Mouse (Mus musculus) liver, embryonic 16.5 days (tissue): ENCODE measurements around the gene Irs2. TPM values are rescaled to one million over a fixed set of nuclear protein-coding genes. Genes with fewer than 3 reads are reported as not detected.

Experiments
- ATAC-seq: fragments of 200-750 bp; cut with Nextera tagmentation; 2 replicates; pipeline ENCODE4 v1.8.0; 2017; ENCODE audit warnings: low read depth, mild to moderate bottlenecking, moderate number of reproducible peaks, moderate library complexity
- H3K27ac ChIP-seq: fragments of 300-500 bp; sonication (generic); 2 replicates; pipeline ENCODE4 v1.5.1; 2014; ENCODE audit warnings: mild to moderate bottlenecking, low read length
- H3K27me3 ChIP-seq: fragments of 300-500 bp; sonication (generic); 2 replicates; pipeline ENCODE4 v1.6.1; 2014; ENCODE audit warnings: low read depth, low read length, mixed read lengths; ENCODE audit not compliant: control insufficient read depth, insufficient read depth
- H3K36me3 ChIP-seq: fragments of 300-500 bp; sonication (generic); 2 replicates; pipeline ENCODE4 v1.6.1; 2014; ENCODE audit warnings: mild to moderate bottlenecking; ENCODE audit not compliant: control insufficient read depth, insufficient read depth
- H3K4me1 ChIP-seq: fragments of 300-500 bp; sonication (generic); 2 replicates; pipeline ENCODE4 v1.6.1; 2014; ENCODE audit warnings: low read depth, low read length, mixed read lengths; ENCODE audit not compliant: control insufficient read depth
- H3K4me2 ChIP-seq: fragments of 300-500 bp; sonication (generic); 2 replicates; pipeline ENCODE4 v1.6.1; 2014; ENCODE audit warnings: low read depth, low read length, mixed read lengths
- H3K4me3 ChIP-seq: fragments of 300-500 bp; sonication (generic); 2 replicates; pipeline ENCODE4 v1.5.1; 2014; ENCODE audit warnings: low read depth, mild to moderate bottlenecking, low read length
- H3K9ac ChIP-seq: fragments of 300-500 bp; sonication (generic); 2 replicates; pipeline ENCODE4 v1.6.1; 2014; ENCODE audit warnings: low read depth, low read length
- H3K9me3 ChIP-seq: fragments of 300-500 bp; sonication (generic); replicated peaks from 2 replicates; pipeline ENCODE4 v1.6.1; 2016; ENCODE audit warnings: low read length; ENCODE audit not compliant: control insufficient read depth
- WGBS: fragments of 180-500 bp; shearing (Covaris S2); extraction: QIAGEN DNeasy Blood & Tissue Kit; methylation state at CpG from one replicate; pipeline ENCODE4 v1.1.7; 2014; ENCODE audit not compliant: insufficient replicate concordance; 5-methylcytosine and 5-hydroxymethylcytosine counted together
- polyA plus RNA-seq: library from polyadenylated mRNA; unstranded; fragments of >200 nt; fragmentation: Nextera tagmentation; extraction: Ambion mirVana; gene quantifications from 2 replicates; pipeline ENCODE4 v1.2.1, GENCODE M21; 2015

Gene Irs2
- polyA plus RNA-seq, 1 experiment from 2014 or later, result 3.2 TPM

DNA sequence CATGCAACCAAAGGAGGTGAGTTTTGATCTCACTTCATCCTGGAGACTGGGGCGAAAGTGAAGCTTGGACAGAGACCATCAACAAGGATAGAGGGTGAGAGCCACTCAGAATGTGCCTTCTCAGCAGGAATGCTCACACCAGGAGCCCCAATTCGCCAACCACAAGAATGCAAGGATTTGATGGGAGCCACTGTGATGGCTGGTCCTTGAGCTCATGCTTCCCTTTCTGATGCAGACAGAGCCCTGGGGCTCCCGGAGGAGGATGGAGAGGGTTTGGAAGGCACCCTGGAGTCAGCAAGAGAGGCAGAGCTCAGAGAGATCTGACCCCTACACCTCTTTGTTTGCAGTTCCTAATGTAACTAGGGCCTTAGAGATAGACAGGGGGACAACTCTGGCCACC is 36.3 kb downstream of the Irs2 start:
- Histone ChIP-seq H3K9me3 (no peaks in the 10 kb centered on the region), H3K4me3 (no peak overlapping the region), H3K9ac (no peak overlapping the region), H3K4me2 (no peak overlapping the region), H3K27me3 (no peaks in the 10 kb centered on the region), H3K4me1 (peaks cover 13% of the 10 kb centered on the region), H3K27ac (no peak overlapping the region), H3K36me3 (no peaks in the 10 kb centered on the region)
- WGBS, result 52% methylated on average over 3 of the region's 3 CpGs
- no peak for ATAC-seq

GRCm38 (mm10) chr8:10971509-10971908 is 36.7 kb downstream of the Irs2 start:
- no peak for ATAC-seq
- Histone ChIP-seq H3K4me2 (no peak overlapping the region), H3K9ac (no peak overlapping the region), H3K4me1 (peaks cover 10% of the 10 kb centered on the region), H3K36me3 (no peaks in the 10 kb centered on the region), H3K27me3 (no peaks in the 10 kb centered on the region), H3K4me3 (no peak overlapping the region), H3K9me3 (no peaks in the 10 kb centered on the region), H3K27ac (no peak overlapping the region)
- 28% methylated on average over 5 of the region's 5 CpGs for WGBS

GRCm38 (mm10) chr8:10970496-10971456 is 37.5 kb downstream of the Irs2 start:
- ATAC-seq, result no peak
- WGBS, result 73% methylated on average over 13 of the region's 13 CpGs
- Histone ChIP-seq H3K4me3 (no peak overlapping the region), H3K27ac (no peak overlapping the region), H3K4me2 (no peak overlapping the region), H3K4me1 (peaks cover 11% of the 10 kb centered on the region), H3K27me3 (no peaks in the 10 kb centered on the region), H3K9me3 (no peaks in the 10 kb centered on the region), H3K9ac (no peak overlapping the region), H3K36me3 (no peaks in the 10 kb centered on the region)

GRCm38 (mm10) chr8:10968687-10969086 is 39.6 kb downstream of the Irs2 start:
- no peak for ATAC-seq
- no peaks in the 10 kb centered on the region for H3K36me3 ChIP-seq
- no peak overlapping the region for H3K27ac ChIP-seq
- no peaks in the 10 kb centered on the region for H3K9me3 ChIP-seq
- WGBS, result 45% methylated on average over 7 of the region's 7 CpGs
- H3K4me1 ChIP-seq, result peaks cover 14% of the 10 kb centered on the region
- H3K27me3 ChIP-seq, result peaks cover 3% of the 10 kb centered on the region; the same call in 1 of the 2 replicates
- H3K4me3 ChIP-seq, result no peak overlapping the region
- no peak overlapping the region for H3K9ac ChIP-seq
- no peak overlapping the region for H3K4me2 ChIP-seq

DNA sequence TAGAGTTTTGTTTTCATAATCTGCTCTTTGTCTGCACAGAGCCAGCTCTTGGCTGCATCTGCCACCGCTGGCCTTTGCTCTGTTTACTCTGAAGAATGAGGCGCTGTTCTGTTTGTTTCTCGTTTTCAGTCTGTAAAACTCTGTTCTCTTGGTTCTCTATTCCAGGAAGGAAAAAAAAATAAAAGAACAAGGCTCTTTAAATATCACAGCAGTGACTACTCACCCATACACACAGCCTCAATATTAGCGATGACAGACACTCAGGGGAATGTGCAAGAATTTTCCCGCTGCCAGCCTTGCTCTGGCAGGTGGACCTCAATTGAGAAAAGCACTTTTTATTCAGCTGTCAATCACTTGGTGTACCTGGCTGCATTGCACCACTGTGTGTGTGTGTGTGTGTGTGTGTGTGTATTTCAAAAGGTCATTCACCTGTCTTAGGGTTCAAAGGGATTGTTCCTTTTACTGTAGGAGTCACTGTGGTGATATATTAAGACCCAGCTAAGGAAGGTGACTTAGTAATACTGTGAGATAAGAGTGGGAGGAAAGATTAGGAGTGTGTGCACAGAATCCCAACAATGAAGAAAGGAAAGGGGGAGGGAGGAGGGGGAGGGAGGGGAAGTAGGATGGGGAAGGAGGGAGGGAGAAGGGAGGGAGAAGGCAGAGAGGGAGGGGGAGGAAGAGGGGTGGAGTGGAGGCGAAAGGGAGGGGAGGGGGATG is 42.7 kb downstream of the Irs2 start:
- no peaks in the 10 kb centered on the region for H3K36me3 ChIP-seq
- no peak overlapping the region for H3K4me3 ChIP-seq
- 25% methylated on average over 6 of the region's 6 CpGs for WGBS
- no peaks in the 10 kb centered on the region for H3K9me3 ChIP-seq
- peak; percentile 74 for ATAC-seq
- peak overlapping the region; percentile 76 for H3K27ac ChIP-seq
- H3K9ac ChIP-seq, result no peak overlapping the region
- H3K27me3 ChIP-seq, result peaks cover 9% of the 10 kb centered on the region
- peaks cover 10% of the 10 kb centered on the region for H3K4me1 ChIP-seq
- H3K4me2 ChIP-seq, result peak overlapping the region; percentile 15; the same call in 1 of the 2 replicates

- peaks cover 11% of the 10 kb centered on the region for H3K27me3 ChIP-seq
- H3K4me2 ChIP-seq, result peak overlapping the region; percentile 15; the same call in 1 of the 2 replicates
- H3K9me3 ChIP-seq, result no peaks in the 10 kb centered on the region
- ATAC-seq, result no peak
- H3K4me3 ChIP-seq, result no peak overlapping the region
- WGBS, result 33% methylated on average over 10 of the region's 10 CpGs
- H3K36me3 ChIP-seq, result no peaks in the 10 kb centered on the region
- H3K9ac ChIP-seq, result peak overlapping the region; percentile 12; the same call in 1 of the 2 replicates
- H3K27ac ChIP-seq, result peak overlapping the region; percentile 76
- H3K4me1 ChIP-seq, result peaks cover 10% of the 10 kb centered on the region
Observed at GRCm38 (mm10) chr8:10964511-10965099, 43.7 kb downstream of the Irs2 start.

GRCm38 (mm10) chr8:10961989-10962388 is 46.3 kb downstream of the Irs2 start:
- Histone ChIP-seq H3K4me3 (no peak overlapping the region), H3K27ac (no peak overlapping the region), H3K9me3 (no peaks in the 10 kb centered on the region), H3K36me3 (no peaks in the 10 kb centered on the region), H3K27me3 (peaks cover 13% of the 10 kb centered on the region), H3K4me2 (no peak overlapping the region), H3K9ac (no peak overlapping the region), H3K4me1 (peaks cover 7% of the 10 kb centered on the region)
- 43% methylated on average over 8 of the region's 8 CpGs for WGBS
- ATAC-seq, result no peak

DNA sequence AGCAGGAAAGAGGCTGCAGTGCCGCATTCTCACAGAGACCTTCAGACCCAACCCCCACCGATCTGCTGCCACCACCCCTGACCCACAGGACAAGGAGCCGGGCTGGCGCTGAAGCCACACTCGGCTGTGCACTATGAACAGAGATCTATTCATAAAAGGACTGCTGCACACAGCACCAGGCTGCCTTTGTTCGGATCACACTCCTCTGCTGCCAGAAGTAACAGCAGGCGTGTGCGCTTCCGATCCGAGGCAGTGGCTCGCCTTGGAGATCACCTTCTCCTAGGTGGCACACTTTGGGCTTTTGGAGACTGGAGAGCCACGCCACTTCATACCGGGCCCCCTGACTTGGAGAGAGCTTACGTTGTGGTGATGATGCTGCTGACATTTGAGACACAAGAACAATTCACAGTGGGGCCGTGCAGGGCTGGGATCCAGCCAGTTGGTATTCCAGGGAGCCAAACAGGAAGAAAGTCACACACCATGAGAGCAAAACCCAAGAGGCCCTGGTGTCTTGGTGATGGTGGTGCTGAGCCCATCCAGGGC is 47.9 kb downstream of the Irs2 start:
- no peak overlapping the region for H3K4me2 ChIP-seq
- no peak for ATAC-seq
- peaks cover 13% of the 10 kb centered on the region for H3K27me3 ChIP-seq
- H3K4me1 ChIP-seq, result peaks cover 3% of the 10 kb centered on the region
- H3K9me3 ChIP-seq, result no peaks in the 10 kb centered on the region
- H3K36me3 ChIP-seq, result no peaks in the 10 kb centered on the region
- WGBS, result 38% methylated on average over 15 of the region's 15 CpGs
- no peak overlapping the region for H3K9ac ChIP-seq
- no peak overlapping the region for H3K27ac ChIP-seq
- no peak overlapping the region for H3K4me3 ChIP-seq
